Mouse (Mus musculus) ovary, postnatal 10 days (tissue): ENCODE measurements around the gene Ccser1.

Source experiments
- DNase-seq: peaks from one replicate; pipeline ENCODE4 v3.0.0; 2022; ENCODE audit warnings: low spot score

The Ccser1 gene

DNA sequence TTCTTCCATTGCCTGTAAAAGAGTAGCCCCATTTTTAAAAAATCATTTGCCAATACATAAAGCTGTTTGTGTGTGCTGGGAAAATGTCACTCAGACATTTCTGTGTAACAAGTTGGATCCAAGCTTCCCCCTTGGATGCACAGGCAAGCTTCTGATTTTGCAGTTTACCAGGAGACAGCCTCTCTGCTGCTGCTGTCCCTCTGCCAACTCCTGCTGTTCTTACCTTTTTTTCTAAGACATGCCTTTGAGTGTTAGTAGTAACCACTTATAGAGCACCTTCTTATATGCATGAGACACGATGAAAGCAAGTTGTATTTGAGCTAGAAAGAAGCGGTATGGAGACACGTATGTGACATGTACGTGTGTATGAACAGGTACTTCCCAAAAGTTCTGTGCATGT is 120.3 kb downstream of the Ccser1 start:
- DNase-seq: no peak

DNA sequence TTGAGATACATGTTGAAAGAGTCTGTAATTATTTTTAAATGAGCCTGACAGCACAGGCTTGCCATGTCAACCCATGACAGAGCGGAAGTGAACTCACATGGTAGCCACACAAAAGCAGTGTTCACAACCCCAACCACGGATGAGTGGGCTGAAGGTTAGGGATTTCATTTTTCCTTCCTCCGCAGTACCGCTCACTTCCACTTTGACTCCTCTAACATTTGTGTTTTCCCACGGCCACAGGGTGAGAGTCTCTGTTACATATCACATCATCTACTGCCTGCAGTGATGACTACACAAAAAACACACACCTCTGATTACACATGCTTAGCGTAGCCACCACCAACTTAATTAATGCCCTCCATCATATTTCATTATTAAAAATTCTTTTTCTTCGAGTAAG is 120.9 kb downstream of the Ccser1 start:
- no peak for DNase-seq

DNA sequence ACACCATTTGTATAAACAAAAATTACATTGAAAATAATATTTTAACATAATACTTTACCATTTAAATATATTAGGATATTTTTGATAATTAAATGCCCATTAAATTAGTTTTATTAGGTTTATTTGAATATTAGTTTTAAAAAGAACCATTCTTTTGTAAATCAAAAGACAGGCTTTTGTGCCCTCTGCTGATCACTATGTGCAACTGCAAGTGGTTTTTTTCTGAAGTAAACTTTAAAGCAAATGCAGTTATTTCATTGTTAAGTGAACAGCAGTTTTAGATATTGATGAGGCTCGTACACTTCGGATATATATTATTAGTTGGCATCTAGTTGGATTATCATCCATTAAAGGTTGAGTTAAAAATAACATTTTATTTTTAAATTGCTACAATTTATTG is 121.5 kb downstream of the Ccser1 start:
- no peak for DNase-seq

DNA sequence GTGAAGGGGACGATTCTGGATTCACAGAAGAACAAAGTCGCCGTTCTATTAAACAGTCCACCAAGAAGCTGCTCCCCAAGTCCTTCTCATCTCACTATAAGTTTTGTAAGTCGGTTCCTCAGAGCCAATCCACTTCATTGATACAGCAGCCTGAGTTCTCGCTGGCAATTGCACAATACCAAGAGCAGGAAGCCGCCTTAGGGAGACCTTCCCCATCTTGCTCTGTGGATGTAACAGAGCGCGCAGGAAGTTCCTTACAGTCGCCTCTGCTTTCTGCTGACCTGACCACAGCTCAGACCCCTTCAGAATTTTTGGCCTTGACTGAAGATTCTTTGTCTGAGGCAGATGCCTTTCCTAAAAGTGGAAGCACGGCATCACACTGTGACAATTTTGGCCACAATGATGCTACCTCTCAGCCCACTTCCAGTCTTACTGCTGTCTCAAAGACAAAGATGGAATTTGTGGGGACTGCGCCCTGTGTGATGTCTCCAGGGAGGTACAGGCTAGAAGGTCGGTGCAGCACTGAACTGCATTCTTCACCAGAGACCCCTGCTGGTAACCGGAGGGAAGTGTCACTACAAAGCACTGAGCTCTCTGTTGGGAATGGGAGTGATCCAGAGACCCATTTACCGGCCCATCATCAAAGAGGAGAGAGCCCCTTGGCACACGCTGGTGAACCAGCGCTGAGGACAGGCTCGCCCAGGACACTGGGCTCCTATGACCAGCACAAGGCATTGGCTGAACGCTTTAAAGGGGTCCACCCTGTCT is 131.4 kb downstream of the Ccser1 start:
- DNase-seq: no peak

DNA sequence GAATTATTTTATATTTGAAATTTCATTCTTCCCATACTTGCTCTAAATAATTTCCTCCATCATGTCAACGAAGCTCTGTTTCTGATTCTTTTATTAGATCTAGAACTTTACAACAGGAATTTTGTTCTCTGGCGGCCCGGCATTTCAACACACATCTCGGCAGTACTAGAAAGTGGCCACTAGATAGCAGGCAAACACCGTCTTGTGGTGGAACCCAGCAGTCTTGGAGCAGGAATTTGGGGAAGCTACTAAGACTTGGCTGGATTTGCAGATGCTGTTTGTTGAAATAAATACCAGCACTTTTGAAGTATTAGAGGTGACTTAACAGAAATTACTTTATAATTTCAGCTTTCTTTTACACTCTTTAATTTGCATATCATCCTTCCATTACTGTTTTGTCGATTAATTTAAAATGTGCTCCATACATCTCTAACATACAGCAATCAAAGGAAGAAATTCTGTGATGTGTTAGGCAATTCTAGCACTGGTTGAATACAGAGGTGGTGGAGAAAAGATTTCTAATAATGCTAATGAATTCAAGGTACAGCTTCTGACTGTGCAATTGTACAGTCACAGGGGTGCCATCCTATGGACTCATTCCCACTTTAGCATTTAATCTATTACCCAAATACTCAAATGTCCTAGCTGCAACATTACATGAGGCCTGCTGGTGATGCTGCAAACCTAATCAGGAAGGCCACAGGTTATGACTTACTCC is 135.9 kb downstream of the Ccser1 start:
- no peak for DNase-seq

DNA sequence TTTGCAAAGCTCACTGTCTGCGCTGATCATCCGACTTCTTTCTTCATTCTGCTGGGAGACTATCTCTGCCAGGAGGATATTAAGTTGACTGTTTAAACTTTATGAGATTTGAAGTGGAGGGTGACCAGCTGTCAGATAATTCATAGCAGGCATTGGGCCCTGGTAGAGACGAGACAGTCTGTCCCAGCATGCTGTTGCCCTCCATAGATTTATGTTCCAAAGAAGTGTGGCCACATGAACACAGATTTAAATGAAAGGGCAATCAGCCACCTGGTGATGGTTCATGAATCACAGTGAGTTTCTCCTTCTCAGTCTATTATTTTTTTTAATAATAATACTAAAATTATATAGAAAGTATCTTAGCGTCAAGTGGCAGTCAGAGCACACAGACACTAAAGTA is 140.7 kb downstream of the Ccser1 start:
- DNase-seq: no peak

DNA sequence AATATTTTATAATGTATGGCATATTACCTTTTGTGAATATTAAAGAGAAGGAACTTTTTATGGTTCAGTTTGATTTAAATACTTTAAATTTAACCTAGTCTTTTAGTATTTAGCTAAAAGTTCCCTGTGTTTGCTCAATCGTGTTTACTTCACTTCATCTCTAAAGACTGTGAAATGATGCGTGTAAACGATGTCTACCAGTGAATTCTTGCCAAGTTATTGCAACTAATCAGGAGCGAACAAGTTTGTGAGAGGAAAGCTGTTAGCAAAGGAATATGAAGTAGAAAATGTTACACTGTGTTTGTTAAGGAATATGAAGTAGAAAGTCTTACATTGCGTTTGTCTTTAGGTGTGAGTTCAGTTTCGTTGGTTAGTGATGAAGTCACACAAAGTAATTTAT is 142.2 kb downstream of the Ccser1 start:
- DNase-seq: no peak

DNA sequence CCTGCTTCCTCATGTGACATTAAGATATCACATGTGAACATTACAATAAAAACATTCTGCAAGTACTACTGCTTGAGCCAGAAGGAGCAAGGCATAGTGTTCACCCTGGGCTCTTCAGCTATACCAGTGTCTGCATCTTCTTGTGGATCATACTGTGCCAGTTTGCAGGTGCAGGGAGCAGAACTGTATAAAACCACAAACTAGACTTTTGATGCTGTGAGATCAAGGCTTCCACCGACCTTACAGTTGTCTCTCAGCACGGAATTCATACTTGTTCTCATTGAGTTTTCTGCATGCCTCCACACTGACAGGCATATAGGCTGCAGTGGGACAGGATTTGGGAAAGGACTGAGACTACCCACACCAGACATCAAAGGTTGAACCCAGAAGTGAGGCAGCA is 146.0 kb downstream of the Ccser1 start:
- DNase-seq: no peak

DNA sequence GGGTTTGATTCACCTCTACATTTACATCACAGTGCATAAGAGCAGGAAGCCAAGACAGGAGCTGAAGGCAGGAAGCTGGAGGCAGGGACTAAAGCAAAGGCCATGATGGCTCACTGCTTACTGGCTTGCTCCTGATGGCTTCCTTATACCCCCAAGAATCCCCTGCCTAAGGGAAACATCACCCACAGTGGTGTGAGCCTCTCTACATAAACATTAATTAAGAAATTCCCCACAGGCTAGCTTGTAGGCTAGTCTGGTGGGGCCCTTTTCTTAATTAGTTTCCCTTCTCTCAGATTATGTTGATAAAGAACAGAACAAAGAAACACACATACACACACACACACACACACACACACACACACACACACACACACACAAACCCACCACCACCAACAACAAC is 148.9 kb downstream of the Ccser1 start:
- no peak for DNase-seq

DNA sequence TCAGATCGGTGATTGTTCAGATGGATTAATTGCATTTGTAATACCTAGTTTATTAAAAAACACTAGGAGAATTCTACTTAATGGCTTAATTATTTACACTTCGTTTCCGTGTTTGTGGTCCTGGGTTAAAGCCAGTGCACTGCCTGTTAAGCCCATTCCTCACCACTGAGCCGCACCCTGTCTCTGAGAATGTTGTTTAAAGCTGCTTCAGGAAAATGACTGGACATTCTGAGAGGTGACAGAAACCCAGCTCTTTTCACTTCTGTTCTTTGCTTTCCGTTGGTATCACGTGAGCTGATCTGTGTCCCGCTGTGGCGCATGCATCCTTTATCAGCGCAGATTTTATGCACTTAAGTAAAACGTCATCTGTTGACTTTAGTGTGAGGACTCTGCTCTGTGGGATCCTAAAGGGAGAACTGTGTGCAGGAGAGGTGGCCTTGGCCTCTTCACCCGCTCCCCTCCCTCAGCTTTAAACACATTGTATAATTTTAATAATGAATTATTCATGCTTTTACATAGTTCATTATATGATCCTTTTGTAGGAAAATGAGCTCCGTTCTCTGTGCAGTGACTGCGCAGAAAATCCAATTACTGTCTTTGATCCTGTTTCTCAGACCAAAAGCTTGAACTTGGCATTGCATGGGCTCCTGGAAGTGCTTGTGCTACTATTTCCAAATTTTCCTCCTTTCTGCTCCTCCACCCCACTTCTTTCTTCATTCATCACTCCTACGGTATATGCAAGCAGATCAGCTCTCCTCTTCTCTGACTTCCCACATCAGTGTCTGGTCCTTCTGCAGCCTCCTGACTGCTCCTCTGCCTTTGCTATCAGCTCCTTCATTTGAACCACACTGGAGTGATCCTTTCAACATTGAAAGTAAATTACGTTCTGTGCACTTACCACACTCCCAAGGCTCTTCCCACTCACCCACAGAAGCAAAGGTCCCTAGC is 149.7 kb downstream of the Ccser1 start:
- DNase-seq: no peak

DNA sequence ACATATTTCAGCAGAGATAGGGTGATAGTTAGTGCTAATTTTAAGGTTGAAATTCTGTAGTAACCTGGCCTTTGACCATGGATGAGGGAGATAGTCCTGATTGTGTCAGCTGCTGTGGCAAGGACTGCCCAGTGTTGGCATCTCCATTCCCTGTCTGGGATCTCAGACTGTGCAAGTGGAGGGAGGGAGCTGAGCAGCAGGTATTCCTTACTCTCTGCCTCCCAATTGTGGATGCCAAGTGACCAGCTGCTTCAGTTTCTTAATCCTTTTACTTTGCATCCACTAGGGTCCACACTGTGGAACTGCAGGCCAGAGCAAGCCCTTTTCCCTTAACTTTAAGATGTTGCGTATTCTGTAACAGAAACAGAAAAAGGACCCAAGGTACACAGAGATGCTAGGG is 154.3 kb downstream of the Ccser1 start:
- DNase-seq: no peak

DNA sequence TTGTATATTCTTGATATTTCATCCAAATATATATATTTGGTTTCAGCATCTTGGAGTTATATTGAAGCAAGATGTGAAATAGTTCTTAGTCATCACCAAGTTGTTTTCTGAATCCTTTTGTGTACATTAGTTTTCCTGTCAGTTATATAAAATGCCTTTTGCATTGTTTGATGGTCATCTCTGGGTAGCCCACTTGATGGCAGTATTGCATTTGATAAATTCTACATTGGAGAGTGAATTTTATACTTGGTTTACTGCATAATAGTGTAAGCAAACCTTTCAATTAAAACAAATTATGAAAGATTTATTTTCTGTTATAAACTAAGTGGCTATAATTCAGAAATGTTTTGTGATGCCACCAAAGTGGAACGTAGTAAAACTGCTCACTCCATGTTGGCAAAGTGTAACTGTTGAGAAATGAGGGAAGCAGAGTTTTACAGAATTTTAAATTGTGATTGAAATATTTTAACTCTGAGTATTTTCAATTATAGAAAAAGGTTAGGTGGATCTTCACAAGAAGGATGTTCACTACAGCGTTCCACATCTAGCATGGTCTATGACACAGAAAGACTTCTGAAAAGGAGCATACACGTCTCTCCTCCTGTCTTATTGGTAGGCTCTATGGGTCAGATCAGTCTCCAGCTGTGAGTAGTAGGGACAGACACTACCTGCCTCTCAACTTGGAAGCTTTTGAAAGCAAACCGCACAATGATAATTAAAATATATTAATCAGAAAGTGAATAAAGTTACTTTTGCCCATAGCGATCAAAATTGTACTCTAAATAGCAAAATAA is 167.1 kb downstream of the Ccser1 start:
- no peak for DNase-seq

DNA sequence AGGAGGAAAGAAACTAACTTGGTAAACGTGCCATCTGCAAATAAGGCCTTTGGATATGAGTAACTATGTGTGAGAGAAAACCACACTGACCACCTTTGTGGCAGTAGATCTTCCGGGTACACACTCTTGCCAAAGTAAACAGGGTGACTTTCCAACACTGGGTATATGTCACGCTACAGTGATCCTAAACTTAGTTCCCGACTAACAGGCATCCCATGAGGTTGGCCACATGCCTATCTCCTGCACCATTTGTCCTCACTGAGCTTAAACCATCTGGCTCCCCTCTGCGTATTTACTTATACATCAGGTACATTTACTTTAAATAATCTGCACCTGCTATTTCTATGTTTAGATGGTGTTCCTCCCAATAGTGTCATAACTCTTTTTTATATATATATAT is 183.6 kb downstream of the Ccser1 start:
- DNase-seq: no peak

DNA sequence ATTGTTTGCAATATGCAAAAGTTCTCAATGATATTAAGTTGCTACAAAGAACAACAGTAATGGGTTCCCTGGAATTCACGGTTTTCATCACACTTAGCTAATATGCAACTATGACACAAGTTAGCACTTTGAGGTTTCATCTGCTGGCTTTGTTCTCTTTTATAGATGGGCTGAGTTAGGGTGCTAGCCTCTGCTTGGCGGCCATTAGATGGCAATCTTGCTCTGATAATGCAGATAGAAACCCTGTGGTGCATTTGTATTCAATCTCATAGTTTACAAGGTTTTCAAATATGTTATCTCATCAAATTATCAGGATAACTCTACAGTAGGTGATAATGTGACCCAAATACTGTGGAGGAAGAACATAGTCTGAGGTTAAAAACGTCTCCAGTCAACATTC is 202.4 kb downstream of the Ccser1 start:
- DNase-seq: no peak

DNA sequence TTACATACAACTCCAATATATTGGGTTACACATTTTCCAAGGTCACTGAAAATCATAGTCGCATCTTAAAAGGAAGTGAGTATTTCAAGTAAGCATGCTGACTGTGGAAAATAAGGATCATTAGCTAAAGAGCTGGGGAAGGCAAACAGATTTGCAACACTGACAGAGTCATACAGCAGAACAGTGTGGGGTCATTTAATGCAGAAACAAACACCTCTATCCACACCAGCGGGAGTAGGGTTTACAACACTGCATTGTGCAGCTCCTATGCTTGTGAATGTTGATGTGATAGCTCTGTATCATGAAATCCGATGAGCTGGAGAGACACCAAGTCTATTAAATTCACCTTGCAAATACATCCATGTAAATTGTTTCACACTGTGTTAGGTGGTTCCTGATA is 202.9 kb downstream of the Ccser1 start:
- DNase-seq: no peak

DNA sequence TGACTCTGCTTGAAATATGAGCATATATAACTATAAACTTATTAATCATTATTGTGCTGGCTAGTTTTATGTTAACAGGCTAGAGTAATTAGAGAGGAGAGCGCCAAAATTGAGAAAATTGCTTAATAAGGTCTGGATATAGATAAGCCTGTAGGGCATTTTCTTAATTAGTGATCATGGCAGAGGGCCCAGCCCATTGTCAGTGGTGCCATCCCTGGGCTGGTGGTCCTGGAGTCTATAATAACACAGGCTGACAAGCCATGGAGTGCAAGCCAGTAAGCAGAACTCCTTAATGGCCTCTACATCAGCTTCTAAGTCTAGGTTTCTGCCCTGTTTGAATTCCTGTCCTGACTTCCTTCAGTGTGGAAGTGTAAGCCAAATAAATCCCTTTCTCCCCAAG is 206.9 kb downstream of the Ccser1 start:
- no peak for DNase-seq

DNA sequence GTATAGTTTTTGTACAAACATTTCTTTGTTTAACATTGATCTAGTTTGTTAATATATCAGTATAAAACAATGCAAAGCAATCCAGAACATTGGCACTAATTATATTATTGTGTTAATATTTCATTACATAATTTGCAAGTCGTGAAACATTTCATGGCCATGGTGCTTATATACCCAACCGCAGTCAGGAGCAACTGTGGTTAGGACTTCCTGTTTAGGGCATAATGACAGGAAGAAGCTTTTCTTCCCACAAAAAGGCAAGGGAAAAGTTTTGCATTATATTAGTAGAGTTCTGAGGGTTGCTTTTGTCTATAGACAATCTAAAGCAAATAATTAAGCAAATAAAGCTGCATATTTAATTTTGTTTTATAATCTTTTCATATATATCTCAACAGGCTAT is 247.4 kb downstream of the Ccser1 start:
- DNase-seq: no peak

DNA sequence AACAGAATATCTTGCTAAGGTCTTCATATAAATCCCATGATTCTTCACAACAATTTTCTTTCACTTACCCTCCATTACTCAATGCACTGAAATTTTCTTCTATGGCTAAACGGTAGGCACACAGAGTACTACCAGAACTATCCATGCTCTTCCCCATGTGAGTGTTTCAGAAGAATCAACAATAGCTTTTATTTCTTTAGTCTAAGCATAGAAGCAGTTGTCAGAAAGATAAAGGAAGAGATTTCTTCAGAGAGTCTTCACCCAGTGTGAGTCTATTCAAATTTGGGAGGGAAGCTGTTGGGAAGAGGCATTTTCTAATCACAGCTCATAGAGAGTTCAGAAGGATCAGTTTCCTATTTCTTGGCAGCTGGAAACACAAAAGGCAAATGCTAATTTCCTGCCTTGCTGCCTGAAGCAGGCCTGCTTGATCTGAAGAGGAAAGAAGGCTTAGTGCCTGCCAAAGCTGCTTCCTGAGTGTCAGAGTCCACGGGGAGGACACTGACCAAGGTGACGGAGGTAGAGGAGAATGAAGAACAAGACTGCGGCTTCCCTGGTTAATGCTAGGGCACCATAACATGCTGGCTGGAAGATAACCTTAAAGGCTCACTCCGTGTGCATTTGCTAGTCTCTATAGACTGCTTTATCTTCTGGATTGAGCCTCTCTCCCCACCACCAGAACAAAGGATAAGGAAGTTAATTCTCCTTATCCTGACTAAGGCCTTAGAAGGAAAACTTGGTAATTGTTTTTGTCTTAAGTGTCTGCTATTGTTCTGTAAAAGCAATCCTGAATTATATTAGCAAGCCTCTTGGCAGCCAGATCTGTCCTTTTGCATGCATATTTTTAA is 251.0 kb downstream of the Ccser1 start:
- no peak for DNase-seq

DNA sequence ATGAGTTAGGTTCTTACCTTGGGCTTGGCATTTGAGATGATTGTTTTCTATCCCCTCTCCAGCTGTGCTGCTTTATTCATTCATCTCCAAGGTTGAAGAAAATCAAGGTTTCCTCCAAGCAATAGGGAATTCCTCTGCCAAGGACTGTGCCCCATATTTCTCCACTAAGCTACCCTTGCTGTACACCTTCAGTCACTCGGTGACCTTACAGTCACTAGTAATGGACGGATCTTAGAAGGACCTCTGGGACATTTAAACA is 251.5 kb downstream of the Ccser1 start:
- DNase-seq: no peak

DNA sequence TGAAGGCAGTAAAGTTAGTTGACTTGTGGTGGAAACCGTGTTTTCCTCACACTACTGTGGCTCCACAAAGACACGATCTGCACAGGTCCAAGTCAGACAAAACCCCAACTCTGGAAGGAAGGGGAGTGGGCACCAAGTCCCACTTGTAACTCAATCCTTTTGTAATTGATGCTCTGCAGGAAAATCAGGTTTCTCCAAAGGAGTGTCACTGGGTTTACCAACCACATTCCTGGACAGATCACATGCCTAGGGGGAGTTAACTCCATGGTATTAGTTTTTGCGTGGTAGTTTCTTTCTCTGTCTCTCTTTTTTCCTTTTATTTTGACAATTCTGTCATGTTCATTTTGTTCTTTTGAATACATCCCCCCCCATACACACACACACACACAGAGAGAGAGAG is 252.0 kb downstream of the Ccser1 start:
- no peak for DNase-seq

DNA sequence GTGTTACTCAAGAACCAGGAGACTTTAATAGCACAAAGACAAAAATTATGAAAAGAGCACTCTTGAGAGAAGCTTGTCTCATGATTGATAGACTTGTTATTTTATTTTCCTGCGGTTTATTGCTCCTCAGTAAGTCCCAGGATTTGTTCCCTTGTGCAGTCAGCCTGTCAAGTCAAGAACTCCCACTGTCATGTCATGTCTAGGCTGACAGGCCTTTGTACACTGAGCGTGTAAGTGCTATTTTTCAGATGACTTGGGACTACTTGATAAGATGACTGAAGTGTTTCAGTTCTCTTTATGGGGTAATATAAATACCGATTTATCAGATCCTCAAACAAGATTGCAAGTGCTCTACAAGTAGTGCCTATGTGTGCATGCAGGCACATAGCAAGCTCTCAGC is 252.6 kb downstream of the Ccser1 start:
- DNase-seq: no peak
